Mouse (Mus musculus) urinary bladder, postnatal 25 days (tissue): Measurements from ENCODE around the gene Ltbr.

ENCODE experiments used
- DNase-seq: peaks from one replicate; pipeline ENCODE4 v3.0.0; 2022; ENCODE audit warnings: low spot score

Gene Ltbr

GRCm38 (mm10) chr6:125344866-125345265 lies 31.2 kb upstream of the Ltbr start:
- DNase-seq, result no peak

- no peak for DNase-seq
These were observed 30.4 kb upstream of the Ltbr start for GRCm38 (mm10) chr6:125344084-125344483.

GRCm38 (mm10) chr6:125342198-125342597 lies 28.5 kb upstream of the Ltbr start:
- no peak for DNase-seq

GRCm38 (mm10) chr6:125340244-125340643 lies 26.6 kb upstream of the Ltbr start:
- DNase-seq, result no peak

GRCm38 (mm10) chr6:125338791-125339660 lies 25.3 kb upstream of the Ltbr start:
- DNase-seq, result no peak

GRCm38 (mm10) chr6:125334356-125334755 lies 20.7 kb upstream of the Ltbr start:
- no peak for DNase-seq

- no peak for DNase-seq
These were observed 19.6 kb upstream of the Ltbr start for GRCm38 (mm10) chr6:125333112-125333899.

GRCm38 (mm10) chr6:125330626-125331326 lies 17.1 kb upstream of the Ltbr start:
- peak; percentile 92 for DNase-seq

- no peak for DNase-seq
These were observed 14.6 kb upstream of the Ltbr start for GRCm38 (mm10) chr6:125328243-125328642.

GRCm38 (mm10) chr6:125325337-125325736 lies 11.7 kb upstream of the Ltbr start:
- DNase-seq, result no peak

GRCm38 (mm10) chr6:125323547-125323946 lies 9.9 kb upstream of the Ltbr start:
- DNase-seq, result no peak

- DNase-seq, result no peak
These were observed 9.1 kb upstream of the Ltbr start for GRCm38 (mm10) chr6:125322794-125323193.

- no peak for DNase-seq
These were observed 7.6 kb upstream of the Ltbr start for GRCm38 (mm10) chr6:125321114-125321855.

GRCm38 (mm10) chr6:125320323-125320722 lies 6.6 kb upstream of the Ltbr start, which contains the start of gene Scnn1a:
Scnn1a (plus strand) TSS chr6:125320659.
- DNase-seq, result no peak

- no peak for DNase-seq
These were observed 6.2 kb upstream of the Ltbr start for GRCm38 (mm10) chr6:125319919-125320296.

GRCm38 (mm10) chr6:125318981-125319918 lies 5.6 kb upstream of the Ltbr start:
- no peak for DNase-seq

GRCm38 (mm10) chr6:125317077-125317476 lies 3.4 kb upstream of the Ltbr start:
- DNase-seq, result no peak

GRCm38 (mm10) chr6:125314746-125315145 lies 1.1 kb upstream of the Ltbr start:
- no peak for DNase-seq

GRCm38 (mm10) chr6:125314231-125314563 lies 512 bp upstream of the Ltbr start:
- no peak for DNase-seq

GRCm38 (mm10) chr6:125312581-125313355 lies 917 bp downstream of the Ltbr start:
- DNase-seq, result no peak
